Mouse (Mus musculus): ENCODE measurements around the gene Tcte1. TPM values are rescaled to one million over a fixed set of nuclear protein-coding genes. Genes with fewer than 3 reads are reported as not detected.

Gene Tcte1
- polyA plus RNA-seq, 1 experiment from 2014 or later = 0.20 TPM

- H3K27ac ChIP-seq (ENCODE audit: low read length) = peak overlapping the region; percentile 81
- no peaks in the 10 kb centered on the region for H3K27me3 ChIP-seq (replicated peaks; ENCODE audit: control insufficient read depth, insufficient read depth, low read length)
- H3K4me2 ChIP-seq (ENCODE audit: low read depth, low read length) = peak overlapping the region; percentile 89
- 7% methylated on average over 18 of the region's 18 CpGs for WGBS
- H3K36me3 ChIP-seq (ENCODE audit: control insufficient read depth, insufficient read depth, low read length) = peaks cover 14% of the 10 kb centered on the region
- ATAC-seq = peak; percentile 16
- H3K9me3 ChIP-seq (ENCODE audit: control insufficient read depth, low read length) = no peaks in the 10 kb centered on the region
- peaks cover 16% of the 10 kb centered on the region for H3K4me1 ChIP-seq (ENCODE audit: control insufficient read depth, insufficient read depth, low read length)
- peak overlapping the region; percentile 97 for H3K9ac ChIP-seq (ENCODE audit: low read depth, low read length)
- H3K4me3 ChIP-seq (ENCODE audit: low read length) = peak overlapping the region; percentile 88
These were observed 41.4 kb downstream of the Tcte1 start for GRCm38 (mm10) chr17:45564531-45565084.

GRCm38 (mm10) chr17:45565103-45565502 lies 41.9 kb downstream of the Tcte1 start:
- H3K27me3 ChIP-seq (replicated peaks; ENCODE audit: control insufficient read depth, insufficient read depth, low read length) = no peaks in the 10 kb centered on the region
- H3K36me3 ChIP-seq (ENCODE audit: control insufficient read depth, insufficient read depth, low read length) = peaks cover 18% of the 10 kb centered on the region
- 89% methylated on average over 11 of the region's 11 CpGs for WGBS
- H3K9ac ChIP-seq (ENCODE audit: low read depth, low read length) = peak overlapping the region; percentile 97
- peak overlapping the region; percentile 88 for H3K4me3 ChIP-seq (ENCODE audit: low read length)
- ATAC-seq = no peak
- H3K27ac ChIP-seq (ENCODE audit: low read length) = peak overlapping the region; percentile 81; the same call in 1 of the 2 replicates
- peaks cover 17% of the 10 kb centered on the region for H3K4me1 ChIP-seq (ENCODE audit: control insufficient read depth, insufficient read depth, low read length)
- no peaks in the 10 kb centered on the region for H3K9me3 ChIP-seq (ENCODE audit: control insufficient read depth, low read length)
- peak overlapping the region; percentile 89 for H3K4me2 ChIP-seq (ENCODE audit: low read depth, low read length)

- H3K4me1 ChIP-seq (ENCODE audit: control insufficient read depth, insufficient read depth, low read length) = peaks cover 21% of the 10 kb centered on the region
- H3K9ac ChIP-seq (ENCODE audit: low read depth, low read length) = no peak overlapping the region
- no peak overlapping the region for H3K4me3 ChIP-seq (ENCODE audit: low read length)
- WGBS = 58% methylated on average over 1 of the region's 1 CpGs
- peaks cover 27% of the 10 kb centered on the region for H3K36me3 ChIP-seq (ENCODE audit: control insufficient read depth, insufficient read depth, low read length)
- ATAC-seq = no peak
- no peaks in the 10 kb centered on the region for H3K9me3 ChIP-seq (ENCODE audit: control insufficient read depth, low read length)
- H3K4me2 ChIP-seq (ENCODE audit: low read depth, low read length) = no peak overlapping the region
- H3K27ac ChIP-seq (ENCODE audit: low read length) = no peak overlapping the region
- H3K27me3 ChIP-seq (replicated peaks; ENCODE audit: control insufficient read depth, insufficient read depth, low read length) = no peaks in the 10 kb centered on the region
These were observed 42.8 kb downstream of the Tcte1 start for GRCm38 (mm10) chr17:45566031-45566359.

GRCm38 (mm10) chr17:45566360-45567161 lies 43.3 kb downstream of the Tcte1 start:
- no peak overlapping the region for H3K27ac ChIP-seq (ENCODE audit: low read length)
- ATAC-seq = no peak
- H3K9ac ChIP-seq (ENCODE audit: low read depth, low read length) = no peak overlapping the region
- H3K36me3 ChIP-seq (ENCODE audit: control insufficient read depth, insufficient read depth, low read length) = peaks cover 30% of the 10 kb centered on the region
- no peak overlapping the region for H3K4me2 ChIP-seq (ENCODE audit: low read depth, low read length)
- no peaks in the 10 kb centered on the region for H3K9me3 ChIP-seq (ENCODE audit: control insufficient read depth, low read length)
- H3K4me1 ChIP-seq (ENCODE audit: control insufficient read depth, insufficient read depth, low read length) = peaks cover 27% of the 10 kb centered on the region
- WGBS = 56% methylated on average over 18 of the region's 18 CpGs
- H3K4me3 ChIP-seq (ENCODE audit: low read length) = no peak overlapping the region
- no peaks in the 10 kb centered on the region for H3K27me3 ChIP-seq (replicated peaks; ENCODE audit: control insufficient read depth, insufficient read depth, low read length)

- Histone ChIP-seq H3K27ac (ENCODE audit: low read length) (no peak overlapping the region; the same call in 1 of the 2 replicates), H3K4me2 (ENCODE audit: low read depth, low read length) (no peak overlapping the region), H3K9ac (ENCODE audit: low read depth, low read length) (no peak overlapping the region), H3K9me3 (ENCODE audit: control insufficient read depth, low read length) (no peaks in the 10 kb centered on the region), H3K36me3 (ENCODE audit: control insufficient read depth, insufficient read depth, low read length) (peaks cover 30% of the 10 kb centered on the region), H3K4me1 (ENCODE audit: control insufficient read depth, insufficient read depth, low read length) (peaks cover 30% of the 10 kb centered on the region), H3K4me3 (ENCODE audit: low read length) (no peak overlapping the region), H3K27me3 (replicated peaks; ENCODE audit: control insufficient read depth, insufficient read depth, low read length) (no peaks in the 10 kb centered on the region)
- WGBS = 28% methylated on average over 4 of the region's 4 CpGs
- ATAC-seq = no peak
These were observed 43.9 kb downstream of the Tcte1 start for GRCm38 (mm10) chr17:45567162-45567601.

GRCm38 (mm10) chr17:45568990-45569389 lies 45.8 kb downstream of the Tcte1 start:
- no peaks in the 10 kb centered on the region for H3K9me3 ChIP-seq (ENCODE audit: control insufficient read depth, low read length)
- ATAC-seq = no peak
- WGBS = 87% methylated on average over 12 of the region's 12 CpGs
- no peak overlapping the region for H3K9ac ChIP-seq (ENCODE audit: low read depth, low read length)
- peaks cover 30% of the 10 kb centered on the region for H3K36me3 ChIP-seq (ENCODE audit: control insufficient read depth, insufficient read depth, low read length)
- peaks cover 30% of the 10 kb centered on the region for H3K4me1 ChIP-seq (ENCODE audit: control insufficient read depth, insufficient read depth, low read length)
- H3K4me3 ChIP-seq (ENCODE audit: low read length) = no peak overlapping the region
- no peak overlapping the region for H3K27ac ChIP-seq (ENCODE audit: low read length)
- H3K27me3 ChIP-seq (replicated peaks; ENCODE audit: control insufficient read depth, insufficient read depth, low read length) = no peaks in the 10 kb centered on the region
- H3K4me2 ChIP-seq (ENCODE audit: low read depth, low read length) = no peak overlapping the region

- Histone ChIP-seq H3K27me3 (replicated peaks; ENCODE audit: control insufficient read depth, insufficient read depth, low read length) (no peaks in the 10 kb centered on the region), H3K9ac (ENCODE audit: low read depth, low read length) (no peak overlapping the region), H3K36me3 (ENCODE audit: control insufficient read depth, insufficient read depth, low read length) (peaks cover 30% of the 10 kb centered on the region), H3K4me1 (ENCODE audit: control insufficient read depth, insufficient read depth, low read length) (peaks cover 31% of the 10 kb centered on the region), H3K4me3 (ENCODE audit: low read length) (no peak overlapping the region), H3K4me2 (ENCODE audit: low read depth, low read length) (no peak overlapping the region), H3K9me3 (ENCODE audit: control insufficient read depth, low read length) (no peaks in the 10 kb centered on the region), H3K27ac (ENCODE audit: low read length) (no peak overlapping the region)
- WGBS = 81% methylated on average over 4 of the region's 4 CpGs
- no peak for ATAC-seq
These were observed 46.8 kb downstream of the Tcte1 start for GRCm38 (mm10) chr17:45569999-45570398.

GRCm38 (mm10) chr17:45572103-45573086 lies 49.2 kb downstream of the Tcte1 start:
- Histone ChIP-seq H3K9me3 (ENCODE audit: control insufficient read depth, low read length) (no peaks in the 10 kb centered on the region), H3K27ac (ENCODE audit: low read length) (peak overlapping the region; percentile 98), H3K36me3 (ENCODE audit: control insufficient read depth, insufficient read depth, low read length) (peaks cover 21% of the 10 kb centered on the region), H3K9ac (ENCODE audit: low read depth, low read length) (peak overlapping the region; percentile 100), H3K4me1 (ENCODE audit: control insufficient read depth, insufficient read depth, low read length) (peaks cover 28% of the 10 kb centered on the region), H3K4me2 (ENCODE audit: low read depth, low read length) (peak overlapping the region; percentile 84), H3K27me3 (replicated peaks; ENCODE audit: control insufficient read depth, insufficient read depth, low read length) (no peaks in the 10 kb centered on the region), H3K4me3 (ENCODE audit: low read length) (peak overlapping the region; percentile 100)
- WGBS = under 1% methylated on average over 57 of the region's 57 CpGs
- peak; percentile 60 for ATAC-seq

Data from intestine, embryonic 16.5 days (tissue).